Mouse (Mus musculus) kidney, embryonic 16.5 days (tissue): ENCODE results near the gene Myo1a. TPM values are rescaled to one million over a fixed set of nuclear protein-coding genes. Genes with fewer than 3 reads are reported as not detected.

ENCODE experiments used
- ATAC-seq: fragments of 200-750 bp; cut with Nextera tagmentation; 2 replicates; pipeline ENCODE4 v1.8.0; 2017; ENCODE audit warnings: moderate TSS enrichment; ENCODE audit not compliant: low FRiP score, low TSS enrichment
- H3K27ac ChIP-seq: fragments of 300-500 bp; sonication (generic); 2 replicates; pipeline ENCODE4 v1.5.1; 2014; ENCODE audit warnings: low read length
- H3K27me3 ChIP-seq: fragments of 300-500 bp; sonication (generic); 2 replicates; pipeline ENCODE4 v1.6.1; 2014; ENCODE audit warnings: low read length, control low read depth, mixed read lengths; ENCODE audit not compliant: insufficient read depth
- H3K36me3 ChIP-seq: fragments of 300-500 bp; sonication (generic); 2 replicates; pipeline ENCODE4 v1.6.1; 2014; ENCODE audit warnings: low read length, control low read depth, mixed read lengths; ENCODE audit not compliant: insufficient read depth
- H3K4me1 ChIP-seq: fragments of 300-500 bp; sonication (generic); 2 replicates; pipeline ENCODE4 v1.6.1; 2014; ENCODE audit warnings: low read length, control low read depth, mixed read lengths; ENCODE audit not compliant: insufficient read depth
- H3K4me2 ChIP-seq: fragments of 300-500 bp; sonication (generic); replicated peaks from 2 replicates; pipeline ENCODE4 v1.6.1; 2014; ENCODE audit warnings: low read depth, low read length
- H3K4me3 ChIP-seq: fragments of 300-500 bp; sonication (generic); 2 replicates; pipeline ENCODE4 v1.5.1; 2014; ENCODE audit warnings: mild to moderate bottlenecking, low read length
- H3K9ac ChIP-seq: fragments of 300-500 bp; sonication (generic); replicated peaks from 2 replicates; pipeline ENCODE4 v1.6.1; 2014; ENCODE audit warnings: low read length
- H3K9me3 ChIP-seq: fragments of 300-500 bp; sonication (generic); 2 replicates; pipeline ENCODE4 v1.6.1; 2016; ENCODE audit warnings: low read length, control low read depth
- WGBS: fragments of 180-500 bp; shearing (Covaris S2); extraction: QIAGEN DNeasy Blood & Tissue Kit; methylation state at CpG from one replicate; pipeline ENCODE4 v1.1.7; 2014; 5-methylcytosine and 5-hydroxymethylcytosine counted together
- polyA plus RNA-seq: library from polyadenylated mRNA; unstranded; fragments of >200 nt; fragmentation: Nextera tagmentation; extraction: Ambion mirVana; gene quantifications from 2 replicates; pipeline ENCODE4 v1.2.1, GENCODE M21; 2015

Myo1a gene
- polyA plus RNA-seq, 1 experiment from 2014 or later: 0.31 TPM

DNA sequence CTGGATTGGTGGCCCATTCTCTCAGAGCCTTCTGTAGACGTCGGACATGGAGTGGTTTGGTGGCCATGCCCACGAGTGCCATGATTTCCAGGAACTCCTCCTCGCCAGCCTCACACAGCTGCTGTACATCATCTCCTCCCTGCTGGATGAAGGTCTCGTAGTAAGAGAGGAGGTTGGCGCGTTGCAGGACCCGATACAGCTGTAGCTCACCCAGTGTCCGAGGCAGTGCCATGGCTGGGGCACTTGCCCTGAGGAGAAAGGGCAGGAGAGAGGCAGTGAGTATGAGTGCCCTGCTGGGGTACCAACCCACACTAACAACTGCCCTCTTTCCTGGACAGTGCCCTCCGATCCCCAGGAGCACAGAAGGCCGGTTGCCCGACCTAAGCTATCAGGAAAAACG is 40.1 kb upstream of the Myo1a start:
- ATAC-seq: no peak
- Histone ChIP-seq H3K4me2 (peak overlapping the region; percentile 80), H3K4me3 (peak overlapping the region; percentile 62), H3K36me3 (peaks cover 9% of the 10 kb centered on the region; the same call in 1 of the 2 replicates), H3K27ac (peak overlapping the region; percentile 98; the same call in 1 of the 2 replicates), H3K27me3 (no peaks in the 10 kb centered on the region), H3K9me3 (no peaks in the 10 kb centered on the region), H3K9ac (peak overlapping the region; percentile 75), H3K4me1 (peaks cover 69% of the 10 kb centered on the region)
- 26% methylated on average over 13 of the region's 13 CpGs for WGBS

- no peaks in the 10 kb centered on the region for H3K27me3 ChIP-seq
- peaks cover 9% of the 10 kb centered on the region; the same call in 1 of the 2 replicates for H3K36me3 ChIP-seq
- peak overlapping the region; percentile 62 for H3K4me3 ChIP-seq
- peak overlapping the region; percentile 75 for H3K9ac ChIP-seq
- peak overlapping the region; percentile 80 for H3K4me2 ChIP-seq
- H3K27ac ChIP-seq: peak overlapping the region; percentile 98
- peaks cover 71% of the 10 kb centered on the region for H3K4me1 ChIP-seq
- ATAC-seq: no peak
- H3K9me3 ChIP-seq: no peaks in the 10 kb centered on the region
- whole genome bisulfite sequencing: 7% methylated on average over 14 of the region's 14 CpGs
Observed at GRCm38 (mm10) chr10:127665366-127666181, 39.4 kb upstream of the Myo1a start.

DNA sequence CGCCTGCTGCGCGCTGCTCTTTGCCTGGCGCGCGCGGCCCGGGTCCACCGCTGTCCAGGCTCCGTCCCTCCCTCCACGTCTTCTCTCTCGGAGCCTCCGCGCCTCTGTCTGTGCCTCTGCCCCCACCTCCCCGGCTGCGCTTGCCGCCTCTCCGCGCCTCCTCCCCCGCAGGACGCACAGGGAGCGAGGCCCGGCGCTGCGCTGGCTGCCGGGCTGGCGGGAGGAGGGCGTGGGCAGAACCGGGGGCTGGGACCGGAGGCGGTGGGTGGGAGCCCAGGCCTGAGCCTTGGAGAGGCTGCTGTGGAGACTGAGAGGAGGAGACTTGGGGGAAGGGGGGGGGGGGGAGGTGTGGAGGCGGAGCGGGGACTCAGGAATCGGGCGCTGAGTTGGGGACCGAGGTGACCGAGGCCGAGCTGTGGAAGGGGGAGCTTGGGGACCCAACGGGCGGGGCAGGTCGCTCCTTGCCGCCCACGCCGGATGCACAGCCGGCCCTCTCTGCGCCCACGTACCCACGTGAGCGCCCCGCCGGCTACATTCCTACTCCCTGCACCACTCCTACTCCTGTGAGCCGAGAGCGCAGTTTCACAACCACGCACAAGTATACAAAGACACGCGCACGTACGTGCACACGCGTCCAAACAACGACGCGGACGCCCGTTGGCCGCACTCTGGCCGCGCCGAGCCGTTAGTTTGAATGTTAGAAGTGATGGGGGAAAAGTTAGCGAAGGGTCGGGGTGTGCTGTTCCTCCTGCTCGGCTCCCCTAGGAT is 38.3 kb upstream of the Myo1a start, which contains the start of gene Nemp1:
Gene Nemp1, plus strand, starts transcription at position 401 of the 768 bp plus-strand sequence.
- Histone ChIP-seq H3K27me3 (no peaks in the 10 kb centered on the region), H3K4me3 (peak within 1 kb of the TSS; percentile 62), H3K9me3 (no peaks in the 10 kb centered on the region), H3K4me2 (peak within 1 kb of the TSS; percentile 80), H3K36me3 (peaks cover 4% of the 10 kb centered on the region; the same call in 1 of the 2 replicates), H3K27ac (peak within 1 kb of the TSS; percentile 98), H3K9ac (peak within 1 kb of the TSS; percentile 75), H3K4me1 (peaks cover 60% of the 10 kb centered on the region)
- WGBS: under 1% methylated on average over 65 of the region's 73 CpGs
- ATAC-seq: peak; percentile 76

GRCm38 (mm10) chr10:127667269-127668092 is 37.5 kb upstream of the Myo1a start:
- Histone ChIP-seq H3K4me3 (peak overlapping the region; percentile 62), H3K4me1 (peaks cover 52% of the 10 kb centered on the region), H3K27me3 (no peaks in the 10 kb centered on the region), H3K9ac (peak overlapping the region; percentile 75), H3K36me3 (peaks cover 4% of the 10 kb centered on the region; the same call in 1 of the 2 replicates), H3K4me2 (peak overlapping the region; percentile 80), H3K9me3 (no peaks in the 10 kb centered on the region), H3K27ac (peak overlapping the region; percentile 98)
- WGBS: under 1% methylated on average over 35 of the region's 35 CpGs
- peak; percentile 68 for ATAC-seq

DNA sequence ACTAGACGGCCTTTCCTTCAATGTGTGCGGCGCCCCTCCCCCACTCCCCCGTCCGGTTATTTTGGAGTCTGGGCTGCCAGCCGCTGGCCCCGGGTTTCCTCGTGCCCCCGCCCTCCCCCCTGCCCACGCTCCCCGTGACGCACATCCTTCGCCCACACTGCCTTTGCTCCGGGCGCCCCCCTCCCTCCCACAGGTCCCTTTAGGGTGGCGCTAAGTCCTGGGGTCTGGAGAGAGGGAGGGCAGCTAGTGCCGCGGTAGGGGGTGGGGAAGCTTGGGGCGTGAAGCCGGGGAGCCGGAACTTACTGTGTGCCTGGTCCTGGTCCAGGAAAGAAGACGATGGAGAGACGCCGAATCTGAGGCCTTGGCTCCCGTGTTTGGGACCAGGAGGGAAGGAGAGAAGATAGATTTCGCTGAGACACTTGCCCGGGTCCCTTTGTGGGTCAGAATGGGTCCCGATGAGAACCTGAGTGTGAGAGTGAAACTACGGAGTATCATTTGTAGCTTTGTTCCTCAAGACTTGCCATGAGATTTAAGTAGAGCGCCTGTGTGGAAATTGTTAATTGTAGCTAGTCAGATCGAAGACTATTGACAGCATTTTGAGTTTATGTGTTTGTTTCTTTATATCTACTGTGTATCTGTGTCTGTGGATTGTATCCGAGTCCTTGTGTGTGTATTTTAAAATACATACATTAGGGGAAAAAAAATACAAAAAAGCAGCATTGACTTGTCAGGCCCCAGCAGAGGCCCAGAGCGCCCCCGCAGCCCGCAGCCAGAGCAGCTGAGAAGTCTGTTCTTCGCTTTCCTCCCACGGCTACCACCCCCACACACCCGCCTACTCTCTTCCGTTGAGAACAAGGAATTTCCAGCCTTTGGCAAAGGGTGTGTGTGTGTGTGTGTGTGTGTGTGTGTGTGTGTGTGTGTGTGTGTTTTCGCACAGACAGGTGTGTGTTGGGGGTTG is 36.6 kb upstream of the Myo1a start, which contains the start of gene Nab2:
Gene Nab2, minus strand, starts transcription at position 476 of the 958 bp plus-strand sequence.
- H3K9me3 ChIP-seq: no peaks in the 10 kb centered on the region
- H3K9ac ChIP-seq: peak within 1 kb of the TSS; percentile 75
- ATAC-seq: peak; percentile 49
- peak within 1 kb of the TSS; percentile 62 for H3K4me3 ChIP-seq
- peaks cover 43% of the 10 kb centered on the region for H3K4me1 ChIP-seq
- peak within 1 kb of the TSS; percentile 98 for H3K27ac ChIP-seq
- H3K36me3 ChIP-seq: peaks cover 4% of the 10 kb centered on the region; the same call in 1 of the 2 replicates
- WGBS: 1% methylated on average over 40 of the region's 40 CpGs
- peak within 1 kb of the TSS; percentile 80 for H3K4me2 ChIP-seq
- H3K27me3 ChIP-seq: no peaks in the 10 kb centered on the region

GRCm38 (mm10) chr10:127669170-127669569 is 35.8 kb upstream of the Myo1a start:
- peak overlapping the region; percentile 62 for H3K4me3 ChIP-seq
- no peaks in the 10 kb centered on the region for H3K9me3 ChIP-seq
- peak overlapping the region; percentile 80 for H3K4me2 ChIP-seq
- no peaks in the 10 kb centered on the region for H3K27me3 ChIP-seq
- H3K27ac ChIP-seq: peak overlapping the region; percentile 98
- H3K36me3 ChIP-seq: peaks cover 4% of the 10 kb centered on the region; the same call in 1 of the 2 replicates
- ATAC-seq: no peak
- WGBS: 12% methylated on average over 7 of the region's 7 CpGs
- H3K4me1 ChIP-seq: peaks cover 35% of the 10 kb centered on the region
- peak overlapping the region; percentile 75; the same call in 1 of the 2 replicates for H3K9ac ChIP-seq

GRCm38 (mm10) chr10:127670185-127670584 is 34.8 kb upstream of the Myo1a start:
- Histone ChIP-seq H3K27me3 (no peaks in the 10 kb centered on the region), H3K4me2 (no peak overlapping the region), H3K9me3 (no peaks in the 10 kb centered on the region), H3K4me1 (peaks cover 25% of the 10 kb centered on the region), H3K27ac (peak overlapping the region; percentile 6; the same call in 1 of the 2 replicates), H3K9ac (no peak overlapping the region), H3K36me3 (no peaks in the 10 kb centered on the region), H3K4me3 (no peak overlapping the region)
- WGBS: 86% methylated on average over 2 of the region's 2 CpGs
- ATAC-seq: no peak

- H3K27ac ChIP-seq: no peak overlapping the region
- H3K27me3 ChIP-seq: no peaks in the 10 kb centered on the region
- H3K4me2 ChIP-seq: no peak overlapping the region
- 42% methylated on average over 2 of the region's 2 CpGs for WGBS
- peaks cover 22% of the 10 kb centered on the region for H3K4me1 ChIP-seq
- no peaks in the 10 kb centered on the region for H3K36me3 ChIP-seq
- no peak overlapping the region for H3K4me3 ChIP-seq
- no peaks in the 10 kb centered on the region for H3K9me3 ChIP-seq
- H3K9ac ChIP-seq: no peak overlapping the region
- no peak for ATAC-seq
Observed at GRCm38 (mm10) chr10:127671276-127671675, 33.7 kb upstream of the Myo1a start.
